Mouse (Mus musculus) small intestine, adult 2 months (tissue): ENCODE data around the gene Kpna7.

Experiments used
- CTCF ChIP-seq: fragments of 200-500 bp; IDR thresholded peaks from 2 replicates; pipeline ENCODE4 v1.5.1; 2012; ENCODE audit warnings: low read depth, mild to moderate bottlenecking, control low read depth, inconsistent platforms, low read length, moderate library complexity, mixed read lengths; ENCODE audit not compliant: insufficient replicate concordance, insufficient read length; ENCODE audit errors: extremely low read depth
- POLR2A ChIP-seq: fragments of 200-500 bp; IDR thresholded peaks from 2 replicates; pipeline ENCODE4 v1.6.1; 2012; ENCODE audit warnings: low read depth, mild to moderate bottlenecking, control low read depth, inconsistent platforms, low read length, moderate library complexity

GRCm38 (mm10) chr5:144964872-144965638 lies 118.8 kb downstream of the Kpna7 start:
- TF ChIP-seq POLR2A (no peak), CTCF (no peak)
